Mouse (Mus musculus) intestine, postnatal 0 days (tissue): ENCODE data around the gene Triobp. TPM values are rescaled to one million over a fixed set of nuclear protein-coding genes. Genes with fewer than 3 reads are reported as not detected.
A peak's percentile ranks its signal among the peaks of the same experiment; 100 is the strongest.

ENCODE experiments used
- ATAC-seq: fragments of 200-750 bp; cut with Nextera tagmentation; 2 replicates; pipeline ENCODE4 v1.8.0; 2017; ENCODE audit warnings: mild to moderate bottlenecking, moderate TSS enrichment, moderate library complexity
- H3K27ac ChIP-seq: fragments of 300-500 bp; sonication (generic); 2 replicates; pipeline ENCODE4 v1.5.1; 2014; ENCODE audit warnings: mild to moderate bottlenecking, low read depth, low read length, moderate library complexity
- H3K27me3 ChIP-seq: fragments of 300-500 bp; sonication (generic); replicated peaks from 2 replicates; pipeline ENCODE4 v1.6.1; 2014; ENCODE audit warnings: low read length, mixed read lengths; ENCODE audit not compliant: control insufficient read depth, insufficient read depth
- H3K36me3 ChIP-seq: fragments of 300-500 bp; sonication (generic); 2 replicates; pipeline ENCODE4 v1.6.1; 2014; ENCODE audit warnings: mild to moderate bottlenecking, moderate library complexity; ENCODE audit not compliant: control insufficient read depth, insufficient read depth
- H3K4me1 ChIP-seq: fragments of 300-500 bp; sonication (generic); replicated peaks from 2 replicates; pipeline ENCODE4 v1.6.1; 2014; ENCODE audit warnings: antibody characterized with exemption, low read length, mixed read lengths; ENCODE audit not compliant: control insufficient read depth, insufficient read depth
- H3K4me2 ChIP-seq: fragments of 300-500 bp; sonication (generic); replicated peaks from 2 replicates; pipeline ENCODE4 v1.6.1; 2014; ENCODE audit warnings: low read depth, mild to moderate bottlenecking, moderate library complexity
- H3K4me3 ChIP-seq: fragments of 300-500 bp; sonication (generic); 2 replicates; pipeline ENCODE4 v1.5.1; 2014; ENCODE audit warnings: low read depth, low read length
- H3K9ac ChIP-seq: fragments of 300-500 bp; sonication (generic); 2 replicates; pipeline ENCODE4 v1.6.1; 2014; ENCODE audit warnings: mild to moderate bottlenecking, low read depth, low read length
- H3K9me3 ChIP-seq: fragments of 300-500 bp; sonication (generic); 2 replicates; pipeline ENCODE4 v1.6.1; 2016; ENCODE audit warnings: mixed run types; ENCODE audit not compliant: control insufficient read depth
- CTCF ChIP-seq: sonication (generic); IDR thresholded peaks from 2 replicates; pipeline ENCODE4 v1.5.1; 2016; ENCODE audit warnings: low read depth, mild to moderate bottlenecking, control low read depth, antibody characterized with exemption, moderate library complexity
- WGBS: fragments of 180-500 bp; shearing (Covaris S2); extraction: QIAGEN DNeasy Blood & Tissue Kit; methylation state at CpG from one replicate; pipeline ENCODE4 v1.1.7; 2014; 5-methylcytosine and 5-hydroxymethylcytosine counted together
- polyA plus RNA-seq: library from polyadenylated mRNA; unstranded; fragments of >200 nt; fragmentation: Nextera tagmentation; extraction: Ambion mirVana; gene quantifications from 2 replicates; pipeline ENCODE4 v1.2.1, GENCODE M21; 2015

The Triobp gene
- polyA plus RNA-seq, 1 experiment from 2014 or later: 39.4 TPM

- Histone ChIP-seq H3K27ac (peak overlapping the region; percentile 97), H3K9me3 (no peaks in the 10 kb centered on the region), H3K36me3 (peaks cover 17% of the 10 kb centered on the region), H3K4me2 (peak overlapping the region; percentile 88), H3K9ac (peak overlapping the region; percentile 93), H3K4me3 (peak overlapping the region; percentile 96), H3K4me1 (peaks cover 6% of the 10 kb centered on the region; the same call in 1 of the 2 replicates), H3K27me3 (no peaks in the 10 kb centered on the region)
- ATAC-seq: peak; percentile 40
- TF ChIP-seq CTCF: no peak
- 1% methylated on average over 21 of the region's 21 CpGs for WGBS
These were observed 36.1 kb downstream of the Triobp start for GRCm38 (mm10) chr15:78983436-78984285.

GRCm38 (mm10) chr15:78984286-78984778 is 36.8 kb downstream of the Triobp start:
- H3K9ac ChIP-seq: no peak overlapping the region
- H3K4me3 ChIP-seq: peak overlapping the region; percentile 96
- peak overlapping the region; percentile 88 for H3K4me2 ChIP-seq
- 20% methylated on average over 5 of the region's 5 CpGs for WGBS
- no peaks in the 10 kb centered on the region for H3K27me3 ChIP-seq
- no peak for TF ChIP-seq CTCF
- H3K36me3 ChIP-seq: peaks cover 18% of the 10 kb centered on the region
- H3K4me1 ChIP-seq: peaks cover 6% of the 10 kb centered on the region; the same call in 1 of the 2 replicates
- H3K9me3 ChIP-seq: no peaks in the 10 kb centered on the region
- no peak for ATAC-seq
- no peak overlapping the region for H3K27ac ChIP-seq

- Histone ChIP-seq H3K4me2 (no peak overlapping the region), H3K9me3 (no peaks in the 10 kb centered on the region), H3K27ac (no peak overlapping the region), H3K36me3 (peaks cover 41% of the 10 kb centered on the region), H3K4me3 (no peak overlapping the region), H3K9ac (no peak overlapping the region), H3K4me1 (peaks cover 3% of the 10 kb centered on the region; the same call in 1 of the 2 replicates), H3K27me3 (no peaks in the 10 kb centered on the region)
- 69% methylated on average over 11 of the region's 11 CpGs for WGBS
- ATAC-seq: no peak
- TF ChIP-seq CTCF: no peak
These were observed 39.2 kb downstream of the Triobp start for GRCm38 (mm10) chr15:78986536-78987220.

- Histone ChIP-seq H3K27me3 (no peaks in the 10 kb centered on the region), H3K9ac (no peak overlapping the region), H3K4me2 (no peak overlapping the region), H3K36me3 (peaks cover 60% of the 10 kb centered on the region), H3K4me1 (no peaks in the 10 kb centered on the region; the same call in 1 of the 2 replicates), H3K9me3 (no peaks in the 10 kb centered on the region), H3K4me3 (no peak overlapping the region), H3K27ac (no peak overlapping the region)
- ATAC-seq: no peak
- 68% methylated on average over 14 of the region's 14 CpGs for WGBS
- no peak for TF ChIP-seq CTCF
These were observed 41.0 kb downstream of the Triobp start for GRCm38 (mm10) chr15:78988499-78988971.

- WGBS: 90% methylated on average over 14 of the region's 14 CpGs
These were observed 41.9 kb downstream of the Triobp start for GRCm38 (mm10) chr15:78989152-78990092.

More at GRCm38 (mm10) chr15:78989152-78990092, 41.9 kb downstream of the Triobp start:
- no peak overlapping the region for H3K9ac ChIP-seq
- H3K27ac ChIP-seq: no peak overlapping the region
- H3K9me3 ChIP-seq: no peaks in the 10 kb centered on the region
- H3K4me3 ChIP-seq: no peak overlapping the region
- ATAC-seq: no peak
- TF ChIP-seq CTCF: no peak
- no peak overlapping the region for H3K4me2 ChIP-seq
- no peaks in the 10 kb centered on the region for H3K27me3 ChIP-seq
- H3K4me1 ChIP-seq: no peaks in the 10 kb centered on the region; the same call in 1 of the 2 replicates
- peaks cover 69% of the 10 kb centered on the region for H3K36me3 ChIP-seq
